Comparison of ENCODE assay signal across 12 mouse cellular contexts in genomic region chr3:67343004-67343662, GRCm38 (mm10). TPM values are rescaled to one million over a fixed set of nuclear protein-coding genes. Genes with fewer than 3 reads are reported as not detected.
DNase-seq lines count a peak whose midpoint lies in the region; ATAC-seq and TF ChIP-seq lines count a peak whose summit lies in the region.
"Had no signal": no experiment of that assay in that cellular context is flagged by ENCODE, and none has a peak within 500 bp of the region (broad histone marks: within the 10 kb centered on the region; RNA-seq: fewer than 3 reads in every experiment).

No protein-coding gene starts in this region.

- ATAC-seq in erythroblast, adult 5-6 weeks (replicated peaks; ENCODE audit: low FRiP score, poor library complexity, severe bottlenecking) = no peak

- no peak overlapping the region for H3K4me3 ChIP-seq in layer of hippocampus, adult 2 months

- no peak for TF ChIP-seq POLR2A in brain, embryonic 14.5 days (IDR thresholded peaks at IDR 0.05; ENCODE audit: borderline replicate concordance, extremely low read depth, insufficient read depth, insufficient read length, poor library complexity, severe bottlenecking)

- peak; percentile 60 for TF ChIP-seq CTCF in layer of hippocampus, adult 2 months (conservative IDR thresholded peaks at IDR 0.05)
- peak; percentile 54; the same call in 1 of the 2 replicates for TF ChIP-seq CTCF in brain, embryonic 14.5 days (IDR thresholded peaks at IDR 0.05; ENCODE audit: borderline replicate concordance, extremely low read depth, insufficient read depth, insufficient read length)

- DNase-seq in adrenal gland, postnatal 14 days = peak; percentile 17
- DNase-seq in adrenal gland, postnatal 4 days (ENCODE audit: low spot score in 2 of 2) = no peak
- DNase-seq in layer of hippocampus, adult 2 months (ENCODE audit: low spot score in 2 of 2) = no peak
- no peak for DNase-seq in layer of hippocampus, adult 8-10 months (ENCODE audit: low spot score in 2 of 2)
- DNase-seq in brain, embryonic 14.5 days (ENCODE audit: low read depth) = peak; percentile 77
- DNase-seq in mesoderm, embryonic 11.5 days (ENCODE audit: low read depth, low spot score) = peak; percentile 23
- DNase-seq in gastrocnemius, adult 8-10 months (ENCODE audit: low spot score in 2 of 2) = no peak
- DNase-seq: cerebellum, adult 18-20 months; heart, postnatal 36 days had no signal

- H3K27ac ChIP-seq in layer of hippocampus, adult 2 months = no peak overlapping the region

RNA-seq across cellular contexts. Expression of gene Mlf1, which starts 30.8 kb away (rescaled TPM):
- 6.5 and 7.6 TPM in 2 replicates for total RNA-seq in adrenal gland, postnatal 14 days (2021)
- 10 to 100 TPM; 12.6 to 16.4 TPM for total RNA-seq in adrenal gland, postnatal 4 days (2021)
- 1 to 10 TPM; 1.1 to 1.3 TPM for total RNA-seq in layer of hippocampus, adult 2 months (2021)
- 1 to 10 TPM in 1 of 4 experiments, under 1 TPM in 3; 0.58 to 1.1 (median 0.88) TPM for total RNA-seq in layer of hippocampus, adult 8-10 months (2022)
- 11.1 and 14.0 TPM in 2 replicates for polyA plus RNA-seq in brain, embryonic 14.5 days (2012; rRNA removed)
- not detected in 2 replicates for total RNA-seq in erythroblast, adult 5-6 weeks (2015; ENCODE audit: low replicate concordance)
- not detected in 2 replicates for total RNA-seq in erythroblast, adult 5-6 weeks (2017; ENCODE audit: low replicate concordance)
- total RNA-seq in gastrocnemius, adult 8-10 months (2022) = 100 to 1,000 TPM; 179 to 386 (median 241) TPM

RNA-seq across cellular contexts. Expression of gene Gm17402, which starts 31.8 kb away (rescaled TPM):
- not detected in 2 replicates for total RNA-seq in adrenal gland, postnatal 14 days (2021)
- total RNA-seq in adrenal gland, postnatal 4 days (2021) = not detected
- total RNA-seq in layer of hippocampus, adult 2 months (2021) = not detected
- total RNA-seq in layer of hippocampus, adult 8-10 months (2022) = not detected
- polyA plus RNA-seq in brain, embryonic 14.5 days (2012; rRNA removed) = not detected in 2 replicates
- not detected in 2 replicates for total RNA-seq in erythroblast, adult 5-6 weeks (2015; ENCODE audit: low replicate concordance)
- not detected in 2 replicates for total RNA-seq in erythroblast, adult 5-6 weeks (2017; ENCODE audit: low replicate concordance)
- not detected for total RNA-seq in gastrocnemius, adult 8-10 months (2022)
- total RNA-seq: heart, postnatal 36 days; layer of hippocampus, postnatal 10 days had no signal
- polyA plus RNA-seq: stomach, embryonic 14.5 days had no signal

Comparison
In these comparisons a context has a peak if more than half of its experiments do, and no peak if none do; other contexts are left out.
1. DNase-seq: peak in adrenal gland, postnatal 14 days (single experiment), brain, embryonic 14.5 days (single experiment) and mesoderm, embryonic 11.5 days (single experiment); none in adrenal gland, postnatal 4 days (0 of 2), layer of hippocampus, adult 2 months (0 of 2), layer of hippocampus, adult 8-10 months (0 of 2) and gastrocnemius, adult 8-10 months (0 of 2).
2. RNA of gene Mlf1, which starts 30.8 kb away (total RNA-seq): 179 to 386 TPM in gastrocnemius, adult 8-10 months; 12.6 to 16.4 TPM in adrenal gland, postnatal 4 days, 6.5 to 7.6 TPM in adrenal gland, postnatal 14 days, 1.1 to 1.3 TPM in layer of hippocampus, adult 2 months, 0.58 to 1.1 TPM in layer of hippocampus, adult 8-10 months and not detected in erythroblast, adult 5-6 weeks; every median in the first group is over 10 times any median in the second.